Mouse (Mus musculus) spleen, adult 18-20 months (tissue): ENCODE measurements around the gene Mllt11.
"Not testable (repeated sequence)": the region's sequence is repeated elsewhere in the genome, so short reads cannot be mapped to it uniquely, and the experiment has no call there.

Experiments used
- DNase-seq, 2 experiments: peaks; one replicate each; pipeline ENCODE4 v3.0.0; 2022; ENCODE audit warnings: mixed read lengths in 2 of 2

Mllt11 gene

DNA sequence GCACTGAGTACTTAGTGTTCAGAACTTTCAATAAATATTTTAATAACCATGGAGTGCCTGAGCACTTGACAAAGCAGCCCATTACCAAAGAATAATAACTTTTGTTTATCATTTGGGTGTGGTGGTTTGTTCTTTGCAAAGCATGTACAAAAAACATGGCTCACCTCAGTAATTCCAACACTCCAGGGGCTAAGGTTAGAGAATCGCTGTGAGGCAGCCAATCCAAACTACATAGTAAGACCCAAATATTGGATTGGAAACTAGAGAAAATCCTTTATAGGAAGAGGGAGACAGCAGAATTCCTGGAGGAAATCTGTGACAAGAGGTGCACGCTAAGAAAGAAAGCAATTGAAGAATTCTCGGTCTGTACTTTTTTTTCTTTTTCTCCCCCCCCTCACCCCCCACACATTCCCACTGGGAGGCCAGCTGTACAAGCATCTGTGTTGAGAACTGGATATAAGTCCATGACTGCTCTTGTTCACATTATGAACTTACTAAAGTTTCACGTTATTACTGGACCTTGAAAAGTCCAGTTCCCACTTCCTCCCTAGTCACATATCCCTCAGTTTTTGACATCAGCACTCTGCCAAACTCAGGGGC, 15.2 kb downstream of the Mllt11 start:
- DNase-seq = no peak

DNA sequence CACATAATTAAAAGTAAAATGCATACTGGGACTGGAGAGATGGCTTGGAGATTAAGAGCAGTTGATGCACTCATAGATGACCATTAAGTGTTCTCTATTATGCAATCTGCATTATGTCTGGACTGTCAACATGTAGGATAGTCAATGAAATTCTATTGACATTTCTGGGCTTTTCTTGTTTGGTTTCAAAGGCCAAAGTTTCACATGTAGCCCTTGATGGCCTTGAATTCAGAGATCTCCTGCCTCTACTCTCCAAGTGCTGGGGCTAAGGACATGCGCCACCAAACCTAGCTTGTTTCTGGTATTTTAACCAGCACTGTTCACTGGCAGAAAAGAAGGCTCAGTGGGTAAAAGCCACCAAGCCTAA, 18.4 kb downstream of the Mllt11 start:
- no peak for DNase-seq

GRCm38 (mm10) chr3:95212889-95213608, 18.9 kb downstream of the Mllt11 start:
- not testable (repeated sequence) for DNase-seq

DNA sequence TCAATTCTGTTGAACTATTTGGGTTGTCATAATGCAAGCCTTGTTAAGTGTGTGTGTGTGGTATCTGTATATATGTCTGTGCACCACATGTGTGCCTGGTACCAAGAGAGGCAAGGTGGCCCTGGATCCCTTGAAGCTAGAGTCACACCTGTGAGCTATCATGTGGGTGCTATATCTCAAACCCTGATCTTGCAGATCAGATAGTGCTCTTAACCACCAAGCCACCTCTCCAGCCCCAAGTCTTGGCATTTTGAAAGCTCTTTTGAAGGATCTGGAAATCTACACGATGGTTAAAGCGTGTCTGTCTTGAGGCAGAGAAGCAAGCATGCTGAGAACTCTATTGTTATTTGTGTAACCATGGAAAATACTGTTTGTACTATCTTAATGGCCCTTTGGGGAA, 21.4 kb downstream of the Mllt11 start:
- DNase-seq = no peak

GRCm38 (mm10) chr3:95208286-95208685, 23.7 kb downstream of the Mllt11 start:
- DNase-seq = no peak

DNA sequence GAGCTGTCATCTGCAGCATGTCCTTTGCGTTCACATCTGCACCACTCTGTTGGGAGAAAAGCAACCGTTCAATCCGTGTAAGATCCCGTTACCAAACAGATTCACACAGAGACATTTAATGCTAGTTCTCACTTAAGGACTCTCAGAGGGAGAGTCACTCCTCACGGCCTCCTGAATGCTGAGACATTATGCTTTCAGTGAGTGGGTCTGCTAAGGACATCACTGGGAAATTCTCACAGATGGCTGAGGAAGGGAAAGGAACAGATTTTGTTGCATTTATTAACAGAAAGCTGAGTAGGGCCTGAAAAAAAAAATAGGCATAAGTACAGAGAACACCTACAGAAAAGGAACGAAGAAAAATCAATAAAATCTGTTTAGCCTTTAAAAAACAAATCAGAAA, 28.1 kb downstream of the Mllt11 start:
- no peak for DNase-seq

DNA sequence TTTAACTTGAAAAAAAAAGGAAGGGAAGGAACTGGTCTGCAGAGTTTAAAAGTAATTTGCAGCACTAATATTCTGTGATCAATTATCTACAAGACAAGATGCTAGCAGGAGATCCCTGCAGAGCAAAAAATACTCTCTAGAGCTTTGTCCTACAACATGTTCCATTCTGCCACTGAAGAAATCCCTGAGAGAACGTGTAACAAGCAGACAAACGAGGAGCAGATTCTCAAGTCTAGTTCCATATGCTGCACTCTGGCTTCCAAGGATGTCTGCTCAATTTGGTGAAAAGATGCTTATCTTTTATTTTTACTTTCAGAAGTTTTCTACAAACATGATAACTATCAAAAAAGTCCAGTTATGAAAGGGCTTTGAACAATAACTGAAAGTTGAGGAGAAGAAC, 31.4 kb downstream of the Mllt11 start:
- no peak for DNase-seq

- no peak for DNase-seq
Observed at GRCm38 (mm10) chr3:95200132-95200531, 31.8 kb downstream of the Mllt11 start.

GRCm38 (mm10) chr3:95199101-95199500, 32.9 kb downstream of the Mllt11 start:
- no peak for DNase-seq

GRCm38 (mm10) chr3:95195772-95196171, 36.2 kb downstream of the Mllt11 start:
- DNase-seq = no peak

DNA sequence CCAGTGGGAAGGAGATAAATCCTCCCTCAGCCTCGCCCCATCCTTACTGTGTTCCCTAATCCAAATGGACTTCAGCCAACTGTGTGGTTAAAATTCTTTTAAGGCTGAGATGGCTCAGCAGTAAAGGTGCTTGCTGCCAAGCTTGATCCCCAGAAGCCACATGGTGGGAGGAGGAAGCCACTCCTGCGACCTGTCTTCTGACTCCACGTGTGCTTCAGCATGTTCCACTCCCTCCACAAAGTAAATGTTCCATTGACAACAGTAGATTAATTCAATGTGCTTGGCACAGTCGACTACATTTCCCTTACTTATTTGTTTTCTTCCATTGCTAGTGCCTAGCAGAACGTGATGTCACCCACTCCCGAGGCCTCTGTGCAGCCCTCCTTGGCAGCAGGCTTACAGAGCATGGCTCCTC, 37.2 kb downstream of the Mllt11 start:
- no peak for DNase-seq

DNA sequence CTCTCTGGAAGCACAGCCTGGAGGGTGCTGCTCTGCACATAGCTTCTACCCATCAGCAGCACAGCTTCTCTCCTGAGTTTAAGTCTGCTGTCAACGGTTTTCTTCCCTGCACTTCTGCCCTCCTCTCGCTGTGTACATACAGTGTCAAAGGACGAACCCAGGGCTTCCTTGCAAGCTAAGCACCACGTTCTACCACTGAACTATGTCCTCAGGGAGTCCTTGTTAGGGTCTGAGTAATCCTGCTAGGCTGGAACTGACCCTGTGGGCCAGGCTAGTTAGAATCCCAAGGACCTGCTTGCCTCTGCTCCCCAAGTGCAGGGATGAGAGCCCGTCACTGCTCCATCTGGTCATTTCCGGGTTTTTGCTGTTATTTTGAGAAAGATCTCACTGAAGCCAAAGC, 45.1 kb downstream of the Mllt11 start:
- no peak for DNase-seq

DNA sequence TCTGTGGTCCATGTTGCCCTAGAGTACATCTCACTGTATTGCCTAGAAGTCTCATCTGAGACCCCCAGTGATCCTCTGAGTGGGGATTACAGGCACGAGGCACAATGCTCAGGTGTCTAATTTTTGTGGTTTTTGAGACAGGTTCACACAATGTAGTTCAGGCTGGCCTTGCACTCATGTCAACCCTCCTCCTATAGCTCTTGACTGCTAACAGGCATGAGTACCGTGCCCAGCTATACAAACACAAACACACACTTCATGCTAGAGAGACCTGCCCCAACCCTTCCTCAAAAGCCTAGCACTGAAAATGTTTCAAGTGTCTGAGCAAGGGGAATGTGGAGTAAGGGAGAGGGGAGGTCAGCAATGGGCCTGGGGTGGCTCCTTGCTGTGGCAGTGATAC, 45.9 kb downstream of the Mllt11 start:
- no peak for DNase-seq

- DNase-seq = no peak
Observed at GRCm38 (mm10) chr3:95184796-95185577, 47.0 kb downstream of the Mllt11 start.

GRCm38 (mm10) chr3:95181841-95182240, 50.1 kb downstream of the Mllt11 start:
- DNase-seq = no peak

DNA sequence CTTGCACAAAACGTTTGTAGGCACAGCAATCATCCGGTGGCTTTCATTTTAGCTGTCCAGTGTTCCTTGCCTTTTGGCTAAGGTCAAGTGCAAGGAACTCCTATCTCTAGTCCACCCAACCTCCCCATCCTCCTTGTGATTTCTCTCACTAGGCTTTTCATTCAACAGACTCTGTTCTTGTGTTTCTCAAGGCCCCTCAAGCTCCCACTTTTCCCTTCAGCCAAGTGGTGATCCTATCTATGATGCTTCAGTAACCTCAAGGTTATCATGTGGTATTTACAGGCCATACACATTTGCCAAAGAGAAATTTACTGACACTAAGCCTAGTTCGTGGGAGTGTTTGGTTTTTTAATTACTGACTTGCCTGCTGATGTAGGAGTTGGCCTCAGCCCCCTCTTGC, 52.1 kb downstream of the Mllt11 start:
- no peak for DNase-seq

DNA sequence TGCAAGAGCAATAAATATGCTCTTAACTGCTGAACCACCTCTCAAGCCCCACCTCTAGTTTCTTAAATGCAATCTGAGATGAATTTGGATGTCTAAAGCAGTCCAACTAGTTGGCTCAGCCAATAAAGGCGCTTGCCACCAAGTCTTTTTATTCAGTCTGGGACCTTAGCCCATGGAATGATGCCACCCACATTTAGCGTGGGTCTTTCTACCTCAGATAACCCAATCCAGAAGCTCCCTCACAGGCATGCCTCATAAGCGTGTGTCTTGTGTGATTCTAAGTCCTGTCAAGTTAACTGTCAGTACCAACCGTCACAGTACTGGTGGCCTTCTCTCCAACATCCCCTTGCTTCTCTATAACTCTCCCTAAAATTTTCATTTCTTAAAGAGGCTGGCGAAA, 53.0 kb downstream of the Mllt11 start:
- no peak for DNase-seq

- no peak for DNase-seq
Observed at GRCm38 (mm10) chr3:95177583-95177982, 54.4 kb downstream of the Mllt11 start.

DNA sequence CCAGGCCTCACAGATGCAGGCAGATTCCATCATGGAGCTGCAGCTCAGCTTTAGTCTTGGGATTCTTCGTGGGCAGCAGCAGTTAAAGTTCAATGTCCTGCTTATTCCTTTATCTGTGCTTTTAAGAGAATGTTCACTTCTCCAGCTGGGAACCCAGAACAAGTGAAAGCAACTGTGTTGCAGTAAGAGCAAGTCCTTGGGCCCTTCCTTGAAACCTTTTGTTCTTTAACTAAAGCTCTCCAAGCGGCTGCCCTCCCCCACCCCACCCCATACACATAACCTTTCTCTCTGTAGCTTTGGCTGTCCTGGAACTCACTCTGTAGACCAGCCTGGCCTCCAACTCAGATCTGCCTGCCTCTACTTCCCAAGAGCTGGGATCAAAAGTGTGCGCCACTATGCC, 55.5 kb downstream of the Mllt11 start:
- no peak for DNase-seq

GRCm38 (mm10) chr3:95174011-95174592, 57.9 kb downstream of the Mllt11 start:
- peak; percentile 68 to 87 for DNase-seq

GRCm38 (mm10) chr3:95173256-95173949, 58.6 kb downstream of the Mllt11 start:
- DNase-seq = peak in 1 of 2 experiments; percentile 15

- no peak for DNase-seq
Observed at GRCm38 (mm10) chr3:95172526-95173255, 59.3 kb downstream of the Mllt11 start.
